25 mouse cellular contexts compared by ENCODE assay signal in genomic region chr4:135061030-135061743, GRCm38 (mm10). TPM values are rescaled to one million over a fixed set of nuclear protein-coding genes. Genes with fewer than 3 reads are reported as not detected.
DNase-seq lines count a peak whose midpoint lies in the region; ATAC-seq and TF ChIP-seq lines count a peak whose summit lies in the region.
"Had no signal": no experiment of that assay in that cellular context is flagged by ENCODE, and none has a peak within 500 bp of the region (broad histone marks: within the 10 kb centered on the region; RNA-seq: fewer than 3 reads in every experiment).

No protein-coding gene starts in this region.

- DNase-seq in MEL-GATA-1-ER (ENCODE audit: extremely low read depth, low read depth) = peak; percentile 82
- DNase-seq in embryo, embryonic 9.5 days (ENCODE audit: extremely low spot score) = no peak
- DNase-seq in thymus, postnatal 10 days (ENCODE audit: low spot score in 2 of 2) = no peak
- DNase-seq in layer of hippocampus, adult 2 months (ENCODE audit: low spot score in 2 of 2) = no peak
- DNase-seq: adrenal gland, adult 8-10 months; cerebellum, adult 11 months; cerebellum, postnatal 14 days; embryo, embryonic 11 days; gastrocnemius, postnatal 10 days; heart, adult 11 months; heart, postnatal 14 days; left cerebral cortex, postnatal 4 days; lung, postnatal 10 days; right cerebral cortex, postnatal 4 days; thymus, postnatal 25 days had no signal

- H3K4me3 ChIP-seq in intestine, embryonic 15.5 days (replicated peaks) = no peak overlapping the region
- H3K4me3 ChIP-seq in intestine, postnatal 0 days (ENCODE audit: low read depth, low read length) = no peak overlapping the region
- H3K4me3 ChIP-seq in liver, embryonic 12.5 days = peak overlapping the region; percentile 6; the same call in 1 of the 2 replicates
- no peak overlapping the region for H3K4me3 ChIP-seq in myocyte
- H3K4me3 ChIP-seq in layer of hippocampus, adult 2 months = no peak overlapping the region
- H3K4me3 ChIP-seq: embryonic facial prominence, embryonic 15.5 days; heart, embryonic 12.5 days; hindbrain, embryonic 12.5 days had no signal

- 50% methylated on average over 4 of the region's 4 CpGs for WGBS in intestine, embryonic 15.5 days
- WGBS in intestine, postnatal 0 days = 41% methylated on average over 4 of the region's 4 CpGs
- WGBS in liver, embryonic 12.5 days (ENCODE audit: insufficient replicate concordance) = 24% methylated on average over 4 of the region's 4 CpGs

- H3K79me2 ChIP-seq in myocyte (ENCODE audit: control insufficient read depth, insufficient read depth) = no peaks in the 10 kb centered on the region

- no peaks in the 10 kb centered on the region for H3K27me3 ChIP-seq in intestine, embryonic 15.5 days (replicated peaks)
- H3K27me3 ChIP-seq in intestine, postnatal 0 days (replicated peaks; ENCODE audit: control insufficient read depth, insufficient read depth, low read length) = no peaks in the 10 kb centered on the region
- no peaks in the 10 kb centered on the region; the same call in 1 of the 2 replicates for H3K27me3 ChIP-seq in liver, embryonic 12.5 days (replicated peaks)
- H3K27me3 ChIP-seq in myocyte (ENCODE audit: control insufficient read depth, insufficient read depth, insufficient read length) = no peaks in the 10 kb centered on the region
- H3K27me3 ChIP-seq: embryonic facial prominence, embryonic 15.5 days; hindbrain, embryonic 12.5 days had no signal

- TF ChIP-seq CTCF in intestine, postnatal 0 days (IDR thresholded peaks at IDR 0.05; ENCODE audit: low read depth) = no peak
- TF ChIP-seq CTCF in layer of hippocampus, adult 2 months (conservative IDR thresholded peaks at IDR 0.05) = no peak

- H3K4me2 ChIP-seq in intestine, embryonic 15.5 days (replicated peaks) = no peak overlapping the region
- H3K4me2 ChIP-seq in intestine, postnatal 0 days (replicated peaks; ENCODE audit: low read depth) = no peak overlapping the region
- peak overlapping the region; percentile 53 for H3K4me2 ChIP-seq in liver, embryonic 12.5 days
- H3K4me2 ChIP-seq in myocyte (ENCODE audit: low read depth) = no peak overlapping the region
- H3K4me2 ChIP-seq: embryonic facial prominence, embryonic 15.5 days; heart, embryonic 12.5 days; hindbrain, embryonic 12.5 days had no signal

- no peaks in the 10 kb centered on the region for H3K36me3 ChIP-seq in intestine, embryonic 15.5 days
- no peaks in the 10 kb centered on the region for H3K36me3 ChIP-seq in intestine, postnatal 0 days (ENCODE audit: control insufficient read depth, insufficient read depth)
- no peaks in the 10 kb centered on the region for H3K36me3 ChIP-seq in liver, embryonic 12.5 days
- H3K36me3 ChIP-seq in myocyte (ENCODE audit: control insufficient read depth, insufficient read depth) = no peaks in the 10 kb centered on the region
- H3K36me3 ChIP-seq: embryonic facial prominence, embryonic 15.5 days; heart, embryonic 12.5 days; hindbrain, embryonic 12.5 days had no signal

- peaks cover 8% of the 10 kb centered on the region; the same call in 1 of the 2 replicates for H3K4me1 ChIP-seq in intestine, embryonic 15.5 days (replicated peaks)
- H3K4me1 ChIP-seq in intestine, postnatal 0 days (replicated peaks; ENCODE audit: control insufficient read depth, insufficient read depth, low read length) = no peaks in the 10 kb centered on the region
- H3K4me1 ChIP-seq in liver, embryonic 12.5 days = peaks cover 35% of the 10 kb centered on the region
- H3K4me1 ChIP-seq: embryonic facial prominence, embryonic 15.5 days; hindbrain, embryonic 12.5 days had no signal

- no peaks in the 10 kb centered on the region for H3K9me3 ChIP-seq in intestine, embryonic 15.5 days
- H3K9me3 ChIP-seq in intestine, postnatal 0 days (ENCODE audit: control insufficient read depth) = no peaks in the 10 kb centered on the region
- H3K9me3 ChIP-seq in liver, embryonic 12.5 days (replicated peaks) = no peaks in the 10 kb centered on the region
- H3K9me3 ChIP-seq: embryonic facial prominence, embryonic 15.5 days; heart, embryonic 12.5 days had no signal

- no peak overlapping the region for H3K9ac ChIP-seq in intestine, embryonic 15.5 days
- no peak overlapping the region for H3K9ac ChIP-seq in intestine, postnatal 0 days (ENCODE audit: low read depth, low read length)
- peak overlapping the region; percentile 29; the same call in 1 of the 2 replicates for H3K9ac ChIP-seq in liver, embryonic 12.5 days
- H3K9ac ChIP-seq: embryonic facial prominence, embryonic 15.5 days; heart, embryonic 12.5 days; hindbrain, embryonic 12.5 days had no signal

- no peak overlapping the region for H3ac ChIP-seq in myocyte (ENCODE audit: control insufficient read depth, insufficient read length)

- TF ChIP-seq POLR2A in myocyte (IDR thresholded peaks at IDR 0.05; ENCODE audit: insufficient read length, low read depth) = no peak

- H3K27ac ChIP-seq in intestine, embryonic 15.5 days = no peak overlapping the region
- no peak overlapping the region for H3K27ac ChIP-seq in intestine, postnatal 0 days (ENCODE audit: low read depth, low read length)
- peak overlapping the region; percentile 75 for H3K27ac ChIP-seq in liver, embryonic 12.5 days
- no peak overlapping the region for H3K27ac ChIP-seq in layer of hippocampus, adult 2 months
- H3K27ac ChIP-seq: embryonic facial prominence, embryonic 15.5 days; hindbrain, embryonic 12.5 days; kidney, postnatal 0 days had no signal

- ATAC-seq in intestine, embryonic 15.5 days = peak; percentile 36; the same call in 1 of the 2 replicates
- ATAC-seq in intestine, postnatal 0 days = no peak
- peak; percentile 80 for ATAC-seq in liver, embryonic 12.5 days
- ATAC-seq: inflammation-experienced regulatory T-cells, adult 6 months; midbrain, embryonic 16.5 days had no signal

TF ChIP-seq in myocyte, 11 proteins besides CTCF, POLR2A, EP300 and RAD21:
- TF ChIP-seq POLR2AphosphoS2 (IDR thresholded peaks at IDR 0.05; ENCODE audit: insufficient read length, low read depth) (no peak), USF1 (IDR thresholded peaks at IDR 0.05; ENCODE audit: low read depth) (peak; percentile 34)

RNA-seq across cellular contexts. Expression of gene Runx3, which starts 59.3 kb away (rescaled TPM):
- polyA plus RNA-seq in intestine, embryonic 15.5 days (2015; fragmentation: Nextera tagmentation; extraction: Ambion mirVana) = 0.24 and 0.26 TPM in 2 replicates
- 0.17 and 0.21 TPM in 2 replicates for polyA plus RNA-seq in intestine, postnatal 0 days (2015; fragmentation: Nextera tagmentation; extraction: Ambion mirVana)
- 0.51 and 0.54 TPM in 2 replicates for polyA plus RNA-seq in liver, embryonic 12.5 days (2016; fragmentation: Nextera tagmentation; extraction: Ambion mirVana)
- 19.6 TPM for polyA plus RNA-seq in myocyte (2012; fragmentation: generic; extraction: Trizol)
- total RNA-seq in layer of hippocampus, adult 2 months (2021) = not detected
- polyA plus RNA-seq: midbrain, embryonic 16.5 days had no signal

Comparison
In these comparisons a context has a peak if more than half of its experiments do, and no peak if none do; other contexts are left out.
1. RNA of gene Runx3, which starts 59.3 kb away (polyA plus RNA-seq): 19.6 TPM in myocyte (single experiment); 0.51 to 0.54 TPM in liver, embryonic 12.5 days, 0.24 to 0.26 TPM in intestine, embryonic 15.5 days and 0.17 to 0.21 TPM in intestine, postnatal 0 days; every median in the first group is over 10 times any median in the second.